Mouse (Mus musculus): ENCODE measurements around the gene Ist1.

DNA sequence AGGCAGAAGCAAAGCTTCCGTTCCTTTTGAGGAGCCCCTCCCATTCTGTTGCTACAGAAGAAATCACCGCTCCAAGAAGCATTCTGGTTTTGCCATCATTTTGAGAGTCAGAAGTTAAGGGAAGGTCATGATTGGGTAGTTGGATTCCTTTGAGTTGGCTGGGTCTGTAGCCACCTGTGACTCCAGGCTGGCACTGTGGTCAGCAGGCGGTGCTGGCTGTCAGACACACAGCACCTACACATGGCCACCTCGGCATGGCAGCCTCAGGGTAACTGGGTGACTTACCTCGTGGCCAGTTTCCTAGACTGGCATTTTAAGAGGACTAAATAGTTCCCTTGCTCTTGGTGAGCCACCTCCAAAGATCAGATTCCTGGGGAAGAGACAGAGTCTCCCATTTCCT is 51.8 kb downstream of the Ist1 start:
- TF ChIP-seq CTCF (IDR thresholded peaks at IDR 0.05; ENCODE audit: extremely low read depth, insufficient read length, insufficient replicate concordance, low read depth, low read length) (no peak), POLR2A (IDR thresholded peaks at IDR 0.05; ENCODE audit: low read depth, low read length) (no peak)
